Mouse (Mus musculus) right cerebral cortex, postnatal 36 days (tissue): ENCODE results near the gene Gm28372.

ENCODE experiments used
- DNase-seq, 2 experiments: peaks; one replicate each; pipeline ENCODE4 v3.0.0; 2022; ENCODE audit warnings: low spot score in 2 of 2, mixed read lengths in 1 of 2

Gene Gm28372

GRCm38 (mm10) chr2:130451086-130451726 lies 46.2 kb downstream of the Gm28372 start:
- DNase-seq: no peak

- no peak for DNase-seq
Measured at GRCm38 (mm10) chr2:130451727-130452090, 46.7 kb downstream of the Gm28372 start.

GRCm38 (mm10) chr2:130452266-130452665 lies 47.2 kb downstream of the Gm28372 start:
- no peak for DNase-seq

- DNase-seq: no peak
Measured at GRCm38 (mm10) chr2:130453421-130453820, 48.4 kb downstream of the Gm28372 start.

GRCm38 (mm10) chr2:130454748-130455370 lies 49.8 kb downstream of the Gm28372 start:
- DNase-seq: peak in 1 of 2 experiments; percentile 33
